Mouse (Mus musculus) left cerebral cortex, adult 9 months (tissue): ENCODE results near the gene D6Ertd527e.

Source experiments
- DNase-seq, 2 experiments: peaks; one replicate each; pipeline ENCODE4 v3.0.0; 2022; ENCODE audit warnings: low spot score in 2 of 2

D6Ertd527e gene

DNA sequence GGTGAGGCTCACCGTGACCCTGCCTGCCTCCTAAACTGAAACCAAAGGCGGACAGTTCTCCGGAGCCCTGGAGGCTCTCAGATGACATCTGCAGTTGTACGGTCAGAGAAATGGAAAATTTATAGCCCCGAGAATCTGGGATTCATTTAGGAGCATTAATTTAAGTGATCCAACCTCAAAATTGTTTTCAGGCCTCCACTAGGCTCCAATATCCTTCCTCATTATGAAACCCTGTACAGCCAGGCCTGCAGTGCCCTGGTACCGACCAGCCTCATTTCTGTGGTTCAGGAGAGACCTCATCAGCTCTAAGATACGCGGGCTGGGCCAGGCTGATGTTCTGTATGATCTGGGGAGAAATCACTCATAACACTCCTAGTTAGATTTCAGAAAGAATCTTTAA, 46.9 kb downstream of the D6Ertd527e start:
- DNase-seq = no peak

DNA sequence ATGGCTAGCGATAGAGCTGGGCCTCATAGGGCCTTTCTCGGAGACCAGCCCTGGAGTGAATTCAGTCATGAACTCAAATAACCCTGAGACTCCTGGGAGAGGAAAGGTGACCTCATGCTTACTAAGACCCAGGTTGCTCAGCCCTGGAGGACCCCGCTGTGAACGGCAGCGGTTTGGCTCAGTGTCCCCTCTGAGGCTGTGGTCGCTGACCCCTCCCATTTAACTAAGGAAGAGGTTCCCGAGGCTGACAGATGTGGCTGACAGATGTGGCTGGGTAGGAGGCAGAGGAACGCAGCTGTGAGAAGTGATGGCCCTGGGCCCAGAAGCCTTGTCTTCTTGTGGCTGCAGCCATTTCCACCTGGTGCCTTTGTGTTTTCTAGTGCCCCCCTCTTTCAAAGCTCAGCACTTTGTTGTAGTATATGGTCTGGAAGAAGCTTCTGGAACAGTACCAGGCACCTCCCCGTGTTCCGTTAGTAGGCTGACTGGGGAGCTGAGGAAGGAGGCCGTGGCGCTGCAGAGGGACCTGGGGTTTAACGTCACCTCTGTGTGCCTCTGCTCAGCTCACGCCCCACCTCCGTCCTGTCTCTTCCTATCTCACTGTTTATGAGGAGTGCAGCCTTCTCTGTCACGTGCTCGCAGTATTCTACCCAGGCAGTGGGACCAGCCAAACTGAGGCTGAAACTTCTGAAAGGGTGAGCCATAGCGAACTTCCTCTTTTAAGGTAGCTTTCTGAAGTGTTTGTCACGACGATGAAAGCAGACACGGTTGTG, 48.1 kb downstream of the D6Ertd527e start:
- DNase-seq = no peak

DNA sequence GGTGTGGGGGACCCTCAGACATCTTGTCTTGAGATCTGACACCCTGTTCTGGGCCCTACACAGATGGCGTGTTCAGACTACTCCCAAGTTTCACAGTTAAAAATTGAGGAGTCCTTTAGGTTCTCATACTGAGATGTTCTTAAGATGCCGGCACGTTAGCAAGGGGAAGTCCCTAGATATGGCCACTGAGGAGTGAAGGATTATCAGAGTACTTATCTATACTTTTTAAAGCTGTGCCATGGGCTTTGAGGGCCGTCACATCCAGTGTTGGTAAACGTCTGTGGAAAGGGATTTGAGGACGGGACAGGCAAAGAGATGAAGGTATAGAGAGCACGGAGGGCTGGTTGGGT, 48.7 kb downstream of the D6Ertd527e start:
- no peak for DNase-seq

DNA sequence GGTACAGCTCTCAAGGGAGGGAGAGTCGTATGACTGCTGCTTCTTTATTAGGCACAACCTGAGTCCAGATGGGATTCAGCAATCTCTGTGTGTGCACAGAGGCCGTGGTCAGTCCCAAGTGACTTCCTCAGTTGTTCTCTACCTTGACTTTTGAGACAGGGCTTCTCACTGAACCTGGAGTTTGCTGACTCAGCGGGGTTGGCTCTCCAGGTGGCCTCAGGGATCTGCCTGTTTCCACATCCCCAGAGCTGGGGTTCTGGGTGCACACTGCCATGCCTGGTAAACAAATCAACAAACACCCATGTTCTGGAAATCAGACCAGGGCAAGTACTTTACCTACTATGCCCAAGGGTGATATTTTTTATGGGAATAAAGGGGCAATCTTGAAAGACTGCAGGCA, 49.3 kb downstream of the D6Ertd527e start:
- DNase-seq = no peak

DNA sequence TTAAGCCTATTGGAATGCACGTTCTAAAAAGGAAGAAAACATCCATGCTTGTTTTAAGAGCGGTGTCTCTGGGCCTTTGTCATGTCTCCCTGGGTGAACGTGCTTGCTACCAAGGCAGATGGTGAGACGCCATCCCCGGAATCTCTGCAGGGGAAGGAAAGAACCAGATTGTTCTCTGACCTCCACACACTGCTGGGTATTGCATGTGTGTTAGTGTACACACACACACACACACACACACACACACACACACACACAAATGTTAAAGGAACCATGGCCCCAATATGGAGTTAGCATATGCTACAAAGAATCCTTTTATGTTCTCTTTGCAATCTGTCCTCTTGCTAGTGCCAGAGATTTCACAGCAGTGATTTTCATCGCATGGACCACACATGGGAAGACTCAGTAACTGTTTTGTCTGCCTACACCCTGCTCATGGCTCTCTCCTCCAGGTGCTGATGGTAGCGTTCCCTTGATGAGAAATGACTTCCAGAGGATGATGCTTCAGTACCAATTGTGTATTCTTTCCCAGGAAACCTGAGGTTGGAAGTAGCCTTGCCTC, 53.6 kb downstream of the D6Ertd527e start:
- no peak for DNase-seq

DNA sequence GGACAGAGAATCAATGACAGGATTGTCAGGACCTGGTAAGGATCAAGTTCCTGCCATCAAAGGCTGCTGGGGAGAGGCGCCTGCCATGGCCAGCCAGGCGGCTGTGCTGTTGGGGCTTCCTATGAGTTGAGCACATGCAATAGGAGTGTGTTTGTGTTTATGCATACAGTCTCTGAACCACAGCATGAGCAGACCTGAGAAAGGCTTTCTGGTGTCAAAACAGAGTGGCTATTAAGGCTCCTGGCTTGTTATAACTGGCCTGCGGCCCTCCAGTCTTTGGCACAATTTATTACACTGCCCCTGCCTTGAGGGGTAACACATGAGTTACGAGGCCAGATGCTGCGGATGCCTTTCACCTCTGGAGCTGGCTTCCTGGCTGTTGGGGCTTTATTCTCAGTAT, 55.6 kb downstream of the D6Ertd527e start:
- DNase-seq = no peak

DNA sequence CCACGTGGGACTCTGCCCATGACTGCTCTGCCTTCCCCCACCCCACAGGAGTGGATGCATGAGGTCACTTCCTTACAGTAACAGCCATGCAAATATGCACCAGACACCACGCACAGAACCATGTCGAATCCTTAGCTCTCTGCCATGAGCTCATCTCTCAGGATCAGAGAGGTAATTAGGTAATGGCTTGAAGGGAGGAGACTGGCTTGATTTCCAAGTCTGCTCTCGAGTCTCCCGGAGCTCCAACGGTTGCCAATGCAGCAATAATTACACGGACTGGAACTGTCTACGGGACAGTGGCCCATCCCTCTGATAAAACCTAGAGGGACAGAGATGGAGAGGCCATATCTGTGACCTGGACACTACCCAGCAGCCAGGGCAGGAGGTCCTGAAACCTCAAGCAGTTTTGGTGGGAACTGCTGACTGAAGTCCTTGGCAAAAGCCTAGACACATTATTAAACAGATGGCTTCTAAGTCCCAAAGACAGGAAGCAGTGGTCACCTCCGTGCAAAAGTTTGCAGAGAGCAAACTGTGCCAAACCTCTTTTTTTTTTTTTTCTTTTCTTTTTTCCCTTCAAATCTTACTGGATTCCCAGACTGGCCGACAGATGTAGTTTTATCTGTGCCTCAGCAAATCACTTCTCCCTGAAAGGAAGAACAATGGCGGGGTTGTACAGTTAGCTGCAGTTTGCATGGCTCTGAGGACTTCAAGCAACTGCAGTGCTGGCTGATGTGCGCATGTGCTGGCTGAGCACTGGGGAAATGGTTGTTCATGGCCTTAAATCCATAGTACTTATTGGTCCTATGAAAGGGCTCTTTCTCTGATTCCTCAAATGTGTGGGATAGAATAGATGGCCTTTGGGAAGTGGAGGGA, 57.1 kb downstream of the D6Ertd527e start:
- no peak for DNase-seq
